Mouse (Mus musculus): Measurements from ENCODE around the gene Tmem192.
"Not testable (repeated sequence)": the region's sequence is repeated elsewhere in the genome, so short reads cannot be mapped to it uniquely, and the experiment has no call there.

Tmem192 gene

GRCm38 (mm10) chr8:64983150-64983897, 36.3 kb downstream of the Tmem192 start:
- no peak for DNase-seq (ENCODE audit: low spot score)

- DNase-seq (ENCODE audit: low spot score): no peak
Measured at GRCm38 (mm10) chr8:64987731-64988130, 40.7 kb downstream of the Tmem192 start, which contains the start of gene Trim75. TSS of gene Trim75 (minus strand) at chr8:64987831.

GRCm38 (mm10) chr8:64998806-64999365, 51.9 kb downstream of the Tmem192 start:
- DNase-seq (ENCODE audit: low spot score): no peak

GRCm38 (mm10) chr8:65007616-65008015, 60.6 kb downstream of the Tmem192 start:
- DNase-seq (ENCODE audit: low spot score): not testable (repeated sequence)

- DNase-seq (ENCODE audit: low spot score): no peak
Measured at GRCm38 (mm10) chr8:65018423-65018822, 71.4 kb downstream of the Tmem192 start, which contains the start of the genes Trim61 and Trim60. TSS of gene Trim61 (minus strand) at chr8:65018523. TSS of gene Trim60 (minus strand) at chr8:65018584.

Measured in urinary bladder, postnatal 14 days (tissue).